In the genomic region with DNA sequence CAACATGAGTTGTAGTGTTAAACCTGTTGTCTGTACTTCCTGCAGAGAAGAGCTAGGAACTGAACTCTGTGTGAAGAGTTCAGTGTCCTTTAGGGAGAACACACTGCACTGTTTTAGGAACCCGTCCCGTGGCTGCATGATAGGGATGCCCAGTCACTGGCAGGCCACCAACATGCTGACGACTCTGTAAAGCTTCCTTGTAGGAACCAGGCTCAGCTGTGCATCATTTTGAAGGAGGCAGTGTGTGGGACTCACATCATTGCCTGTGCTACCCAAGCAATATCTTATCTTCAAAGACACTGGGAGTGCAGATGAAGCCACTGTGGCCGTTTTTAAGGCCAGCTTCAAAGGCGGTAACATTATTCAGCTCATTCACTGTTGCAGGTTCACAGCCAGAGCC, we compare ENCODE assay signal across 9 mouse cellular contexts.
A peak's percentile ranks its signal among the peaks of the same experiment; 100 is the strongest.
DNase-seq lines count a peak whose midpoint lies in the region.
"Had no signal": no experiment of that assay in that cellular context is flagged by ENCODE, and none has a peak within 500 bp of the region (broad histone marks: within the 10 kb centered on the region; RNA-seq: fewer than 3 reads in every experiment).

No protein-coding gene starts in this region.

- peak; percentile 17 for DNase-seq in adrenal gland, postnatal 25 days
- DNase-seq in adrenal gland, postnatal 4 days (ENCODE audit: low spot score in 2 of 2) = no peak
- DNase-seq in left cerebral cortex, postnatal 4 days = peak; percentile 23
- no peak for DNase-seq in left cerebral cortex, postnatal 36 days (ENCODE audit: low spot score in 2 of 2)
- peak; percentile 44 for DNase-seq in gastrocnemius, postnatal 14 days
- DNase-seq in right cerebral cortex, postnatal 10 days (ENCODE audit: low spot score in 2 of 2) = peak; percentile 56 to 58
- no peak for DNase-seq in layer of hippocampus, postnatal 36 days
- DNase-seq in layer of hippocampus, postnatal 25 days (ENCODE audit: extremely low spot score in 1 of 2, low spot score in 1 of 2) = no peak
- DNase-seq: kidney, postnatal 4 days had no signal

- intact Hi-C loops in left cerebral cortex, postnatal 4 days (cut with DNase I) = no loop called here
- intact Hi-C loops in left cerebral cortex, postnatal 36 days (cut with DNase I) = no loop called here
- intact Hi-C loops in gastrocnemius, postnatal 14 days (cut with DNase I; ENCODE audit: low total_unique reads) = no loop called here

Comparison
In these comparisons a context has a peak if more than half of its experiments do, and no peak if none do; other contexts are left out.
1. DNase-seq: peak in adrenal gland, postnatal 25 days (single experiment), left cerebral cortex, postnatal 4 days (single experiment), gastrocnemius, postnatal 14 days (single experiment) and right cerebral cortex, postnatal 10 days (2 of 2); none in adrenal gland, postnatal 4 days (0 of 2), left cerebral cortex, postnatal 36 days (0 of 2), layer of hippocampus, postnatal 36 days (0 of 2) and layer of hippocampus, postnatal 25 days (0 of 2).